Mouse (Mus musculus): ENCODE results near the gene Ltb4r1.

GRCm38 (mm10) chr14:55733889-55734288 is 31.9 kb upstream of the Ltb4r1 start:
- TF ChIP-seq EP300 (optimal IDR thresholded peaks at IDR 0.05) = peak; percentile 47
- TF ChIP-seq CTCF (IDR thresholded peaks at IDR 0.05; ENCODE audit: low read depth) = no peak

Measured in stomach, postnatal 0 days (tissue).